Mouse (Mus musculus) frontal cortex, postnatal 25 days (tissue): ENCODE data around the gene Osm.
A peak's percentile ranks its signal among the peaks of the same experiment; 100 is the strongest.

Experiments
- DNase-seq, 2 experiments: peaks; one replicate each; pipeline ENCODE4 v3.0.0; 2022; ENCODE audit warnings: low spot score in 2 of 2

Osm gene

DNA sequence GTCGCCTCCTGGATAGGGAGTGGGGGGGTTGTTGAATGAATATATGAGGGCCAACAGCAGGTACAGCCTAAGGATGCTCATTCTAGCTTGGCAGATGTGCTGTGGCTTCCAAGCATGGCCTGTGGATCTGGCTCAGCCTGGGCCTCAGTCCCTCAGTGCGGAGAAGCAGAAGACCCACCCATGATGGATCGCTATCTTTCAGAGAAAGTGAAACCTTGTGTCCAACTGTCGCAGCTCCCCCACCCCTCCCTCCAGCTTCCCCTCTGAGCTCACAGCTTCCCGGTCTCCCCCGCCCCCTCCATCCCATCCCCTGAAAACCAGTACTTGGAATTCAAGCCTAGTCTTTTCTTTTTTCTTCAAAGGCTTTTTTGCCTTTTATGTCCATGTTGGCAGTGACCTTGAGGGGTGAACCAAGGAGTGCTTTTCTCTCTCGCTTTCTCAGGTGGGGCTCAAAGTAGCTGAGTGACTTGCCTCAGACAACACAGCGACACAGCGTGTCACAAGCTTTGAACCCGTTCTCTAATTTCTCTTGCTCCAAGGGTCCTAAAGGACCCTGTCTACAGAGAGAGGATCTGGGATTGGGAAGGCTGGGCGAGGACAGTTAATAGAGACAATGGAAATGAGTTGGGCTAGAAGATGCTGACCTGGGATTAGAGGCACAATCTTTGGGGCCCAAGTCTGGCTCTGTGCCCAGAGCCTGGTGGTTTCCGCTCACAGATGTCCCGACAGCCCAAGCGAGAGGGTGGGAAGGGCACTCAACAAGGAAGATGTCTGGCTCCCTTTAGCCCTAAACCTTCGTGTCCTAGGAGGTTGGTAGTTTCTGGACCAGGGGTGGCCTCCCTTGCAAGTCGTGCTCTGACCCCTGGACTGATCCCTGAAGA lies at the start of gene Osm:
Gene Osm (plus strand): TSS at position 756 of the 881 bp plus-strand sequence.
- DNase-seq: no peak

DNA sequence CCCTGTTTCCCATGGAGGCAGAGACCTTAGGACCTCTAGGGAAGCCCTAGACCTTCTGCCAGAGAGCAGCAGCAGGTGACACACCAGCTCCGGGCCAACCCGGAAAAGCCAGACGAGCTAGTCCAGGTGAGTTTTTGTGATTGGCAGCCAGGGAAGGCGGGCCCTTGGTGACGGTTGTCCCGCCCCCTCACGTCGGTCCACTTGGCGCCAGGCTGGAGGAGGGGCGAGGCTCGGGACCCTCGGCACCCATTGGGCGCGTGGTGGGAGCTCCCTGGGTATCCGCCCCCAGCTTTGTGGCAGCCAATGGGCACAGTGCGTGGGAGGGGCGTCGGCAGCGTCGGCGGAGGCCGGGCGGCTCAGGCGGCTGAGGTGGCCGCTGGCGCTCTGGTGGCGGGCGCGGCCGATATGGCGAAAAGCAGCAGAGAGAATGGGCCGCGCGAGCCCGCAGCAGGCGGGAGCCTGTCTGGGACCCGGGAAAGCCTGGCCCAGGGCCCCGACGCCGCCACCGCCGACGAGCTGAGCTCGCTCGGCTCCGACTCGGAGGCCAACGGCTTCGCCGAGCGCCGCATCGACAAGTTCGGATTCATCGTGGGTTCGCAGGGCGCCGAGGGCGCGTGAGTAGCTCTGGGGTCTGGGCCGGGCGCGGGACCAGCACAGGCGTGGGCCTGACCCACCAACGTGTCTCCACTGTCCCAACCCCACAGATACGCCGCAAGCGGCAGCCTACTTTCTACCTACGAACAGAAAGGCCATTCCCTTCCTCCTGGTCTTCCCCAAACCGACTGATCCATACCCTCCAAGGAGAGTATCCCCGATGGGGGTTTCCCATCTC lies 49.5 kb upstream of the Osm start, which contains the start of gene Tbc1d10a:
Gene Tbc1d10a (plus strand): TSS at position 304 of the 832 bp plus-strand sequence.
- peak; percentile 93 to 95 for DNase-seq

GRCm38 (mm10) chr11:4187318-4187700 lies 48.9 kb upstream of the Osm start:
- DNase-seq: no peak

- DNase-seq: no peak
Measured at GRCm38 (mm10) chr11:4189182-4189581, 47.0 kb upstream of the Osm start.

DNA sequence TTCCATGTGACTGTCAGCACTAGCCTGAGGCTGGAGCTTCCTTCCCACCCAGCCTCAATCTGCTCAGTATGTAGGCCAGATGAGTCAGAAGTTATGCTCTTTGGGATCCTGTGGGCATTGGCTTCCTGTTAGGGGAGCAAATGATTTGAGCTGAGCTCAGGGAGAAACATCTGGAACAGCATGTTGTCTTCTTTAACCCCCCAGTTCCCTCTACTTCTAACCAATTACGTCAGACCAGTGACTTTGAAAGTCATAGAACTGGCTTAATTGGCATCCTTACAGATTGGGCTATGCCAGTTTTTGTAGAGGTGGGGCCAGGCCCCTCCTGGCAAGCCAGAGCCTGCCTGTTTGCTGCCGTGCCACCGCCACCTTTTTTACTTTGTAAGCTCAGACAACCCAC lies 45.5 kb upstream of the Osm start:
- DNase-seq: no peak

- DNase-seq: no peak
Measured at GRCm38 (mm10) chr11:4192757-4193156, 43.5 kb upstream of the Osm start.

DNA sequence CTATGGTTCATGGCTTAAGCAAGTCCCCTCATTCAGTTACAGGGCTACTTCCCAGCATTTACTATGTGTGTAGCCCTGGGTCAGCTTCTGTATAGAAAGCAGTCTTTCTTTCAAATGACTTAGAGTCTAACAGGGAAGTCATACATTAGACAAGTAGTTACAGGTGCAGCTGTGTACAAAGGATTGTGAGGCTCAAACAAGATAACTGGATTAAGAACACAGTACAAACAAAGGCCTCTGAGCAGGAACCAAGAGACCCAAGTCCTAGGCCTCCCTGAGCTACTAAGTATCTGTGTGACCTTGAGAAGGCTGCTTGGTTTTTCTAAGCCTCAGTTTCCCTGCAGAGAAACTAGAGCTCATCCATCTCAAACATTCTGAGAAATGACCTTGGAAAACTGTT lies 42.8 kb upstream of the Osm start:
- no peak for DNase-seq

GRCm38 (mm10) chr11:4195597-4196031 lies 40.6 kb upstream of the Osm start:
- no peak for DNase-seq

- DNase-seq: no peak
Measured at GRCm38 (mm10) chr11:4196636-4197035, 39.6 kb upstream of the Osm start.

DNA sequence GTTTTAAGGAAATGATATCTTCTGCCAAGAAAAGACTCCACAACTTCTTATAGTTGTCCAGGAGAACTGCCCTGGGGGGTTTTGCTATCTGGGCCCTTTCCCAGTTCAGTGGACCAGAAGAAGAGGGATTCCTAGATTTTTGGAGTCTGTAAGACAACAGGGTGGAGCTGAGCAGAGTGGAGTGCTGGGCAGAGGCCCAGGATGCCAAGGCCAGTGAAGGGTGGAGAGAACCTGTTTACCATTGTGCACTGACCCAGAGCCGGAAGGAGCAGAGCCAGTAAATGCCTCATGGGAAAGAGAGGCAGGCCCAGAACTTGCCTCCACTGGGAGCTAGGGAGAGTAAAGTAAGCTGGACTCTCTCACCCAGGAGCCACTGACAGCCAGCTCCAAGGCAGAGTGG lies 38.5 kb upstream of the Osm start:
- no peak for DNase-seq

DNA sequence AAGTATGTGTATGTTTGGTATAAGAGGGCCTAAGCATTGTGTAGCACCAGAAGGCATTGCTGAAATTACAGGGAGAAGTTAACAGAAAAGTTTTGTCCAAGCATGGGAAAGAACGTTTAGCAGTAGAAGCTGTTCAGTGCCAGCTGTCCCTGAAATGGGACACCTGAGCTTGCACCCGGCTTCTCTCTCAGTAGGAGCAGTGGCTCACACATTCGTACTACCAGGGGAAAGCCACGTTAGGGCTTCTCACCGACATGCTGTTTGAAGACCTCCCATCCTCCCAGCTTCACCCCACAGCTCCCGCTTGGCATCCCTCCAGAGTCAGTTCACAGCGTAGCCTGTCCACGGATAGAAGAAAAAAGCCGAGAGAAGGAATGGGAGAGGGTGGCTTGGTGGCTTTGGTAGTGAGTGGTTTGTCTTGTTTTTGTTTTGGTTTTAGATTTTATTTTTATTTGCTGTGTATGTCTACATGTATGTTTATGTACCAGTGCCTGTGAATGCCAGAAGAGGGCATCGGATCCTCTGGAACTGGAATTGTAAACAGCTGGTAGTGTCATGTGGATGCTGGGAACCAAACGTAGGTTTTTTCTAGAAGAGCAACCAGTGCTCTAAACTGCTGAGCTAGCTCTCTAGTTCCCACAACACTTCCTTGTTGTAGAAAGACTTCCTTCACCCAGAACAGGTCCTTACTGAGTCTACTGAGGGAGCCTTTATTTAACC lies 34.1 kb upstream of the Osm start:
- no peak for DNase-seq

- DNase-seq: no peak
Measured at GRCm38 (mm10) chr11:4202995-4203704, 33.1 kb upstream of the Osm start.

GRCm38 (mm10) chr11:4203705-4204074 lies 32.5 kb upstream of the Osm start:
- no peak for DNase-seq

GRCm38 (mm10) chr11:4205097-4205655 lies 31.0 kb upstream of the Osm start:
- no peak for DNase-seq

DNA sequence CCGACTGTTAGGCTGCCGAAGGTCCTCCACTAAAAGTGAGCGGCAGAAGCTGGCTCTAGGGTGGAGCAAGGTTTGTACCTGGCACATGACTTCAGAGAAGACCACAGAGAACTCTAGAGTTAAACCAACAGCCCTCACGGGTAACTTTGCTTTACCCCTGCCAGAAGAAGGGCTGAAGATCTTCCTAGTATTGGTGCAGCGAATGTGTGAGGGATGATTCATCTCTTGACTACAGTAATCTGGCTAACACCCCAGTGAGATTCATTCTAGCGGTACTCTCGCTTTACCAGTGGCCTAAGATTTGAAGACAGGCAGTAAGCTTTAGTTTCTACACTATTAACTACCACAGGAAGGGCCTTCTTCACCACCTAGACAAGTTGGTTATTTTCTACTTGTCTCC lies 30.3 kb upstream of the Osm start:
- DNase-seq: no peak

DNA sequence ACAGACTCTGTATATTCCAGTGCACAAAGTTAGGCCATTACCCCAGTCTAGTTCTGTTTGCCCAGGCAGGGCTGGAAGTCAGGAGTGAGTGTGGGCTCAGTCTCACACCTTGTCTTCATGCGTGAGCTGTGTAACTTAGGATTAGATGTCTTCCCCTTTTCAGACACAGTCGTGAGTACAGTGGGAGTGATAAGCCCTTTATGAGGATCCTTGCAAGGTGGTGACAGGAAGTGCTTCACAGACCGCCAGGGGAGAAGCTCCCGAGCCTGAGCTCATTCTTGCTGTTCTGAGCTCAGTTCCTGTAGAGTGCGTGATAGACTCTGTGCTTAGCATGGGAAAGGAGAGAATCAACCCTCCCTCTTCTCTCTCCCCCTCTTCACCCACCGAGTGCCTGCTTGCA lies 29.7 kb upstream of the Osm start:
- no peak for DNase-seq

DNA sequence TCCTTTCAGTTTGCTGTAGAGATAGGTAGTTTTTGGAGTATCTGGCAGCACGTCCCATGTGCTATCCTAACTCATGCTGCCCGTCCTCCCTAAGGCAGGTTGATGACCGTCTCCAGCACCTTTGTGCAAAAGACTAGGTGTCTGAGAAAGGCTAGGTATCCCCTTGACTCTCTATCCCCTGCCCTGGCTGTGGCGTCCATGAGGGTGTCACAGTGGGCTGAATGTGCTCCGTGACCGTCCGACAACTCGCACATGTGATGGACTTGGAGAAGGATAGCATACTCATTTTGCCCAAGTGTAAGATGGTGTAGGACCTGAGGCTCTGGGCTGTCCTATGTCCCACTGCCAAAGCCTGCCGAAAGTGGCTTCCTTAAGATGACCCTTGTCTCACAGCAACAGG lies 28.6 kb upstream of the Osm start:
- no peak for DNase-seq

DNA sequence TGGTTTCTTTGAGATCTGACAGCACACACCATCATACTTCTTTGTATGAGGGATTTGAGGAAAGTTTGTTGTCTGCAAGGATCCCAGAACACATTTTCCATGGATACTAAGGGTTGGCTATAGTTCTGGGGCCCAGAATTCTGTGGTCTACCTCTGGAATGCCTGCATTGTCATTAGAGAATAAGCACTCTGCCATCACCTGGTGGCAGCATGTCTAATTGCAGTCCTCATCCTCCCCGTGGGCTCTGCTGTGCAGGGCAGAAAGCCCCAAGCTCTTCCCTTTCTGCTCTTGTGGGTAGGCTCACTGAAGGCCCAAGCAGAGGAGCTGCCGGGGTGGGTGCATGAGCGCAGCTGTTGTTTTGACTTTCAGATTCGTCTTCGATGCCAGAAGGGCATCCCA lies 26.7 kb upstream of the Osm start:
- no peak for DNase-seq

- no peak for DNase-seq
Measured at GRCm38 (mm10) chr11:4210786-4211185, 25.4 kb upstream of the Osm start.

GRCm38 (mm10) chr11:4213107-4213506 lies 23.1 kb upstream of the Osm start:
- DNase-seq: no peak

- no peak for DNase-seq
Measured at GRCm38 (mm10) chr11:4214572-4214971, 21.6 kb upstream of the Osm start.
